Mouse (Mus musculus): ENCODE measurements around the gene Il15. TPM values are rescaled to one million over a fixed set of nuclear protein-coding genes. Genes with fewer than 3 reads are reported as not detected.

Il15 gene
- total RNA-seq, 2 experiments from 2014 or later, result 0.51 to 1.9 TPM

- no peak for TF ChIP-seq CTCF (conservative IDR thresholded peaks at IDR 0.05)
- DNase-seq (ENCODE audit: low spot score in 2 of 2), result no peak
- Histone ChIP-seq H3K4me3 (no peak overlapping the region), H3K27ac (no peak overlapping the region)
Measured at GRCm38 (mm10) chr8:82346485-82346884, 56.5 kb downstream of the Il15 start.

- Histone ChIP-seq H3K4me3 (no peak overlapping the region), H3K27ac (no peak overlapping the region)
- no peak for TF ChIP-seq CTCF (conservative IDR thresholded peaks at IDR 0.05)
- peak in 1 of 2 experiments; percentile 5 for DNase-seq (ENCODE audit: low spot score in 2 of 2)
Measured at GRCm38 (mm10) chr8:82331675-82332234, 71.3 kb downstream of the Il15 start.

GRCm38 (mm10) chr8:82327986-82328652, 74.9 kb downstream of the Il15 start:
- no peak overlapping the region for H3K4me3 ChIP-seq
- H3K27ac ChIP-seq, result no peak overlapping the region
- no peak for DNase-seq (ENCODE audit: low spot score in 2 of 2)
- no peak for TF ChIP-seq CTCF (conservative IDR thresholded peaks at IDR 0.05)

- 0 out of 2 replicates have a peak, but pooled peaks have one; percentile 6 for TF ChIP-seq CTCF (conservative IDR thresholded peaks at IDR 0.05)
- no peak overlapping the region for H3K4me3 ChIP-seq
- DNase-seq (ENCODE audit: low spot score in 2 of 2), result no peak
- no peak overlapping the region for H3K27ac ChIP-seq
Measured at GRCm38 (mm10) chr8:82326061-82326460, 77.0 kb downstream of the Il15 start.

GRCm38 (mm10) chr8:82325586-82325985, 77.4 kb downstream of the Il15 start:
- Histone ChIP-seq H3K4me3 (no peak overlapping the region), H3K27ac (no peak overlapping the region)
- TF ChIP-seq CTCF (conservative IDR thresholded peaks at IDR 0.05), result no peak
- DNase-seq (ENCODE audit: low spot score in 2 of 2), result no peak

- Histone ChIP-seq H3K4me3 (no peak overlapping the region), H3K27ac (no peak overlapping the region)
- DNase-seq (ENCODE audit: low spot score in 2 of 2), result no peak
- TF ChIP-seq CTCF (conservative IDR thresholded peaks at IDR 0.05), result no peak
Measured at GRCm38 (mm10) chr8:82317446-82317845, 85.6 kb downstream of the Il15 start.

- DNase-seq (ENCODE audit: low spot score in 2 of 2), result no peak
- no peak for TF ChIP-seq CTCF (conservative IDR thresholded peaks at IDR 0.05)
Measured at GRCm38 (mm10) chr8:82306424-82306823, 96.6 kb downstream of the Il15 start.

GRCm38 (mm10) chr8:82296256-82296655, 106.8 kb downstream of the Il15 start:
- no peak for DNase-seq (ENCODE audit: low spot score in 2 of 2)
- Histone ChIP-seq H3K27ac (no peak overlapping the region), H3K4me3 (no peak overlapping the region)
- TF ChIP-seq CTCF (conservative IDR thresholded peaks at IDR 0.05), result no peak

More at GRCm38 (mm10) chr8:82306424-82306823, 96.6 kb downstream of the Il15 start:
- H3K4me3 ChIP-seq, result no peak overlapping the region
- no peak overlapping the region for H3K27ac ChIP-seq

- no peak for TF ChIP-seq CTCF (conservative IDR thresholded peaks at IDR 0.05)
- Histone ChIP-seq H3K4me3 (no peak overlapping the region), H3K27ac (no peak overlapping the region)
- DNase-seq (ENCODE audit: low spot score in 2 of 2), result no peak
Measured at GRCm38 (mm10) chr8:82291659-82292058, 111.4 kb downstream of the Il15 start.

- Histone ChIP-seq H3K27ac (no peak overlapping the region), H3K4me3 (no peak overlapping the region)
- no peak for DNase-seq (ENCODE audit: low spot score in 2 of 2)
- TF ChIP-seq CTCF (conservative IDR thresholded peaks at IDR 0.05), result no peak
Measured at GRCm38 (mm10) chr8:82285866-82286265, 117.2 kb downstream of the Il15 start.

- H3K4me3 ChIP-seq, result no peak overlapping the region
- DNase-seq (ENCODE audit: low spot score in 2 of 2), result no peak
- no peak overlapping the region for H3K27ac ChIP-seq
- TF ChIP-seq CTCF (conservative IDR thresholded peaks at IDR 0.05), result peak; percentile 29
Measured at GRCm38 (mm10) chr8:82281995-82282394, 121.0 kb downstream of the Il15 start.

Measured in layer of hippocampus, adult 2 months (tissue).